Mouse (Mus musculus): ENCODE data around the gene Ankrd28. TPM values are rescaled to one million over a fixed set of nuclear protein-coding genes. Genes with fewer than 3 reads are reported as not detected.
A peak's percentile ranks its signal among the peaks of the same experiment; 100 is the strongest.

Ankrd28 gene
- polyA plus RNA-seq, 1 experiment from 2014 or later: 4.1 TPM

DNA sequence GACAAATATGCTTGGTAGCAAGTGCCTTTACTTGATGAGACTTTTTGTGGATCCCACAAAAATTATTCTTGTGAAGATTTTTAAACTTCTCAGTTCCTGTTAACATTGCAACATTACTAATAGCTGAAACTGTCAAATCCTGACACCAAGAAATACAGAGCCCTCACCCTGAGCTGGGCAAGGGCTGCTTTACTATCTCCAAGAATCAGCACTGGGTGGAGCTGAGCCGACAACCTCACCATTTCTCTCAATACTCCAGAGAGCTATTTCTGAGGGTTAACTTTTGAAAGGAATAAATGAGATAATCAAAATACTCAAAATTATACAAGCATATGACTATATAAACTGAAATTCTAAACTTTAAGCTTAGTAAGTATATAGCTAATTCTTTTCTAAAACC lies 121.1 kb downstream of the Ankrd28 start:
- Histone ChIP-seq H3K4me1 (replicated peaks) (no peaks in the 10 kb centered on the region), H3K9me3 (replicated peaks) (no peaks in the 10 kb centered on the region), H3K4me2 (no peak overlapping the region), H3K27ac (no peak overlapping the region), H3K9ac (no peak overlapping the region), H3K27me3 (no peaks in the 10 kb centered on the region), H3K4me3 (no peak overlapping the region), H3K36me3 (peaks cover 21% of the 10 kb centered on the region)
- ATAC-seq (replicated peaks; ENCODE audit: insufficient number of reproducible peaks, insufficient read depth, low FRiP score, low read depth): no peak
- 83% methylated on average over 1 of the region's 1 CpGs for WGBS

GRCm38 (mm10) chr14:31700376-31700775 lies 130.1 kb downstream of the Ankrd28 start:
- no peak for ATAC-seq (replicated peaks; ENCODE audit: insufficient number of reproducible peaks, insufficient read depth, low FRiP score, low read depth)
- no peak overlapping the region for H3K4me3 ChIP-seq
- no peaks in the 10 kb centered on the region for H3K9me3 ChIP-seq (replicated peaks)
- H3K36me3 ChIP-seq: peaks cover 29% of the 10 kb centered on the region
- H3K9ac ChIP-seq: no peak overlapping the region
- H3K4me2 ChIP-seq: no peak overlapping the region
- H3K4me1 ChIP-seq (replicated peaks): peaks cover 22% of the 10 kb centered on the region
- H3K27me3 ChIP-seq: no peaks in the 10 kb centered on the region
- WGBS: 86% methylated on average over 2 of the region's 2 CpGs
- no peak overlapping the region for H3K27ac ChIP-seq

DNA sequence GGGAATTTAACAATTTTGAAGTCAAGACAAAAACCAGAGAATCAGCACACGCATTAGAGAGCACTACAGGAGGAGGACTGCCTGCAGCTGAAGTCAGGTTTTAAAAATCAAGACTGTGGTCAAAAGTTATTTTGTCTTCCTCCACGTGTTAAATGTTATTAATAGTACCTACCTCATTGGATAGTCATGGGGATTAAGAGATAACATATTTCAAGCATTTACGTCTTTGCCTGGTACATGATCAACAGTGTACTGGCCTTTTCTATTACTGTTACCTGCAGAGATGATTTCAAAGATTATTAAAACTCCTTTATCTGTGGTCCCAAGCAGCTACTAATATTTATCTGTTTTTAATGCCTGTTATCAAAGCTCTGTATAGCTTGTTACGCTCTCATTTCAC lies 132.7 kb downstream of the Ankrd28 start:
- peak overlapping the region; percentile 58 for H3K27ac ChIP-seq
- no peak overlapping the region for H3K4me3 ChIP-seq
- H3K27me3 ChIP-seq: no peaks in the 10 kb centered on the region
- WGBS: 55% methylated on average over 4 of the region's 4 CpGs
- peak; percentile 53; the same call in 1 of the 2 replicates for ATAC-seq (replicated peaks; ENCODE audit: insufficient number of reproducible peaks, insufficient read depth, low FRiP score, low read depth)
- H3K9ac ChIP-seq: no peak overlapping the region
- H3K4me1 ChIP-seq (replicated peaks): peaks cover 19% of the 10 kb centered on the region
- no peak overlapping the region for H3K4me2 ChIP-seq
- no peaks in the 10 kb centered on the region for H3K9me3 ChIP-seq (replicated peaks)
- H3K36me3 ChIP-seq: peaks cover 22% of the 10 kb centered on the region

DNA sequence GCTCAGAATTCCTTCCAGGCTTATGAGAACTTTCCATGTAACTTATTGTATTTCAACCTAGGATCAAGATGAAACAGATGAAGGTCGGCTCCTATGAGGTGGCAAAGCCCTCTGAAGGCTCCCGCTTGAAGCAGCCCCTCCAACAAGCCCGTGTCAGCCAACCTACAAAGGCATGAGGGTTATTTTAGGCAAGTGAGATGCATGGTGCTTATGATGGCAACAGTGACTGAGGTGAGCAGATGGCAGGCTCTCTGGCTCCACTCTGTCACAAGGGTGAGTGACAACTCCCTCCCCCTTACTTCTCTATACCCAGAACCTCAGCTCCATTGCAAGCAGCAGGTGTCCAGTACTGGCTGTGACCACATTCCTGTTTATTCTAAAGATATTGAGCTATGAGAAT lies 133.1 kb downstream of the Ankrd28 start:
- no peak overlapping the region for H3K4me3 ChIP-seq
- peaks cover 22% of the 10 kb centered on the region for H3K36me3 ChIP-seq
- ATAC-seq (replicated peaks; ENCODE audit: insufficient number of reproducible peaks, insufficient read depth, low FRiP score, low read depth): peak; percentile 69; the same call in 1 of the 2 replicates
- 37% methylated on average over 3 of the region's 3 CpGs for WGBS
- H3K27ac ChIP-seq: peak overlapping the region; percentile 58
- H3K27me3 ChIP-seq: no peaks in the 10 kb centered on the region
- H3K4me2 ChIP-seq: no peak overlapping the region
- H3K4me1 ChIP-seq (replicated peaks): peaks cover 15% of the 10 kb centered on the region
- no peaks in the 10 kb centered on the region for H3K9me3 ChIP-seq (replicated peaks)
- H3K9ac ChIP-seq: no peak overlapping the region

- no peaks in the 10 kb centered on the region for H3K9me3 ChIP-seq (replicated peaks)
- H3K4me2 ChIP-seq: no peak overlapping the region
- peaks cover 15% of the 10 kb centered on the region for H3K4me1 ChIP-seq (replicated peaks)
- H3K4me3 ChIP-seq: no peak overlapping the region
- peaks cover 21% of the 10 kb centered on the region for H3K36me3 ChIP-seq
- H3K27me3 ChIP-seq: no peaks in the 10 kb centered on the region
- H3K9ac ChIP-seq: no peak overlapping the region
- H3K27ac ChIP-seq: peak overlapping the region; percentile 58
- WGBS: 80% methylated on average over 3 of the region's 3 CpGs
- ATAC-seq (replicated peaks; ENCODE audit: insufficient number of reproducible peaks, insufficient read depth, low FRiP score, low read depth): no peak
Observed at GRCm38 (mm10) chr14:31696985-31697303, 133.5 kb downstream of the Ankrd28 start.

- peak overlapping the region; percentile 58; the same call in 1 of the 2 replicates for H3K27ac ChIP-seq
- no peak overlapping the region for H3K9ac ChIP-seq
- peaks cover 15% of the 10 kb centered on the region for H3K4me1 ChIP-seq (replicated peaks)
- no peak for ATAC-seq (replicated peaks; ENCODE audit: insufficient number of reproducible peaks, insufficient read depth, low FRiP score, low read depth)
- no peak overlapping the region for H3K4me2 ChIP-seq
- no peaks in the 10 kb centered on the region for H3K9me3 ChIP-seq (replicated peaks)
- no peak overlapping the region for H3K4me3 ChIP-seq
- H3K36me3 ChIP-seq: peaks cover 16% of the 10 kb centered on the region
- H3K27me3 ChIP-seq: no peaks in the 10 kb centered on the region
- 82% methylated on average over 9 of the region's 9 CpGs for WGBS
Observed at GRCm38 (mm10) chr14:31696206-31696984, 134.1 kb downstream of the Ankrd28 start.

DNA sequence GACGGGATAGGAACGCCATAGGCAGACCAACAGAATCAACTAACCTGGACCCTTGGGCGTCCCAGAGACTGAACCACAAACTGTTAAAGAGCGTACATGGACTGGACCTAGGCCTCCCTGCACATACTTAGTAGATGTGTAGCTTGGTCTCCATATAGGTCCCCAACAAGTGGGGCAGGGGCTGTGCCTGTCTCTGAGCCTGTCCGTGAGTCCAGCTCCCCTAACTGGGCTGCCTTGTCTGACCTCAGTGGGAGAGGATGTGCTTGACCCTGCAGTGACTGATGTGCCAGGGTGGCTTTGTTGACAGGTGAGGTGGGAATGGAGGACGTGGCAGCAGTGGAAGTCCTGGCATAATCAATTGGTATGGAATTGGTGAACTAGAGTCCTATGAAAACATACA lies 137.9 kb downstream of the Ankrd28 start:
- Histone ChIP-seq H3K4me2 (no peak overlapping the region), H3K4me1 (replicated peaks) (peaks cover 13% of the 10 kb centered on the region), H3K9ac (no peak overlapping the region), H3K36me3 (no peaks in the 10 kb centered on the region), H3K27me3 (no peaks in the 10 kb centered on the region), H3K9me3 (replicated peaks) (no peaks in the 10 kb centered on the region), H3K27ac (no peak overlapping the region), H3K4me3 (no peak overlapping the region)
- ATAC-seq (replicated peaks; ENCODE audit: insufficient number of reproducible peaks, insufficient read depth, low FRiP score, low read depth): no peak
- 87% methylated on average over 6 of the region's 6 CpGs for WGBS

DNA sequence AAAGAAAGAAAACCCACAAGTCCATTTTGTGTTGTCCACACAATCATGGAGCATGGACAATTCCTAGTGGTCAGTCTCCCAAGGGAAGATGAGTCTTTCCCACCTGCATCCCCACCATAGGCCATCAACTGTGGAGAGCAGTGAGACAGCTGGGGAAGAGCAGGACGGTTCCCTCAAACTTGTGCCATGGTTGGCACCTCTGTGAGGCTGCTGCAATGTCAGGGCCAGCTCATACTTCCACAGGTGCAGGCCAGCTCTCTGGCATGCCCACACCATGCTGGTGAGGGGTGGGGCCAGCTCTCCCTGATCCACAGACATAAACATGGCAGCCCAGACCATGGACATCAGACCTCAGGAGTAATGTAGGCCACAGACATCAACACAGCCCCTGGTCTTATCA lies 144.2 kb downstream of the Ankrd28 start:
- Histone ChIP-seq H3K4me3 (no peak overlapping the region), H3K4me2 (no peak overlapping the region), H3K36me3 (no peaks in the 10 kb centered on the region), H3K9me3 (replicated peaks) (no peaks in the 10 kb centered on the region), H3K9ac (no peak overlapping the region), H3K27me3 (no peaks in the 10 kb centered on the region), H3K27ac (no peak overlapping the region), H3K4me1 (replicated peaks) (peaks cover 9% of the 10 kb centered on the region)
- ATAC-seq (replicated peaks; ENCODE audit: insufficient number of reproducible peaks, insufficient read depth, low FRiP score, low read depth): no peak; the same call in 1 of the 2 replicates
- whole genome bisulfite sequencing: 91% methylated on average over 1 of the region's 1 CpGs

DNA sequence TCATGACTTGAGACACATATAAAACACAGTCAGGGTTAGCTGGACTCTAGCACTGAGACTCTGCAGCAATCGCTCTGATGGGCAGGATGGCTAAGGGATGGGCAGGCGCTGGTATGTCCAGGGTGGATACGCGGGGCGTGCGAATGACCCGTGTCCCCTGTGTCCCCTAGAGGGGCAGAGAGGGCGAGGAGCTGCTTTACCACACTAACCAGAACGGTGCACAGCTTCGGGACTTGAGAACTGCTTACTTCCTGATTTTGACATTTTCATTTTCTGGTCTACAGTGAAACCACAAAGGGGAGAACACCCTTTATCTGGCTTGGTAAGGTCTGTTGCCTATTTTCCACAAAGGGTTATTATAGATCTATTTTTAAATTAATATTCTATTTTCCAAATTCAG lies 144.8 kb downstream of the Ankrd28 start:
- 0 out of 2 replicates have a peak overlapping the region, but pooled peaks have one; percentile 18 for H3K4me2 ChIP-seq
- H3K36me3 ChIP-seq: no peaks in the 10 kb centered on the region
- 76% methylated on average over 10 of the region's 10 CpGs for WGBS

GRCm38 (mm10) chr14:31684343-31685040 lies 146.0 kb downstream of the Ankrd28 start:
- Histone ChIP-seq H3K27ac (no peak overlapping the region), H3K4me2 (no peak overlapping the region), H3K27me3 (no peaks in the 10 kb centered on the region), H3K4me3 (no peak overlapping the region), H3K9ac (no peak overlapping the region), H3K36me3 (no peaks in the 10 kb centered on the region), H3K9me3 (replicated peaks) (no peaks in the 10 kb centered on the region), H3K4me1 (replicated peaks) (peaks cover 9% of the 10 kb centered on the region)
- WGBS: 62% methylated on average over 7 of the region's 7 CpGs
- ATAC-seq (replicated peaks; ENCODE audit: insufficient number of reproducible peaks, insufficient read depth, low FRiP score, low read depth): no peak

More for the DNA sequence above, 144.8 kb downstream of the Ankrd28 start:
- H3K9ac ChIP-seq: no peak overlapping the region
- no peak for ATAC-seq (replicated peaks; ENCODE audit: insufficient number of reproducible peaks, insufficient read depth, low FRiP score, low read depth)
- no peaks in the 10 kb centered on the region for H3K9me3 ChIP-seq (replicated peaks)
- H3K4me1 ChIP-seq (replicated peaks): peaks cover 9% of the 10 kb centered on the region
- H3K4me3 ChIP-seq: no peak overlapping the region
- no peak overlapping the region for H3K27ac ChIP-seq
- H3K27me3 ChIP-seq: no peaks in the 10 kb centered on the region

DNA sequence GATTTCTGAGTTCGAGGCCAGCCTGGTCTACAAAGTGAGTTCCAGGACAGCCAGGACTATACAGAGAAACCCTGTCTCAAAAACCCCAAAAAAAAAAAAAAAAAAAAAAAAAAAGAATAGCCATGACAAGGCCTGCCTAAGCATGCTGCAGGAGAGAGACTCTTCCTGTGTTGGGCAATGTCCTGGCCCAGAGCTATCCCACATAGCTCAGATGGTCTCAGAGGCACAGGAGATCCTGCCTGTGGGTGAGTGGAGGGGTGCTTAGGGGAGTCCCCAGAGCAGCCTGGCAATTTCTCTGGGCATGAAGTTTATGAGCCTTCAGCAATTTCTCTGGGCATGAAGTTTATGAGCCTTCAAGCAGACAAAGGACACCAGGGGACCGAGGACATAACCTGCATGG lies 146.8 kb downstream of the Ankrd28 start:
- ATAC-seq (replicated peaks; ENCODE audit: insufficient number of reproducible peaks, insufficient read depth, low FRiP score, low read depth): no peak
- Histone ChIP-seq H3K4me1 (replicated peaks) (peaks cover 4% of the 10 kb centered on the region), H3K9ac (no peak overlapping the region), H3K9me3 (replicated peaks) (no peaks in the 10 kb centered on the region), H3K4me3 (no peak overlapping the region), H3K36me3 (no peaks in the 10 kb centered on the region), H3K27me3 (no peaks in the 10 kb centered on the region), H3K27ac (no peak overlapping the region), H3K4me2 (no peak overlapping the region)
- WGBS: 77% methylated on average over 2 of the region's 2 CpGs

Data from heart, embryonic 15.5 days (tissue).